Mouse (Mus musculus) heart, adult 18-20 months (tissue): Measurements from ENCODE around the gene Gm10428. TPM values are rescaled to one million over a fixed set of nuclear protein-coding genes. Genes with fewer than 3 reads are reported as not detected.
A peak's percentile ranks its signal among the peaks of the same experiment; 100 is the strongest.

Experiments used
- DNase-seq, 2 experiments: peaks; one replicate each; pipeline ENCODE4 v3.0.0; 2021 to 2022; ENCODE audit warnings: mixed read lengths in 1 of 2
- total RNA-seq, 2 experiments: library from RNA; stranded (reverse); gene quantifications; 2 replicates each; pipeline ENCODE4 v1.2.3; 2021

Gene Gm10428
- total RNA-seq, 2 experiments from 2014 or later, result not detected

GRCm38 (mm10) chr11:62788935-62789616, 36.2 kb downstream of the Gm10428 start, which contains the start of gene Zfp286:
Gene Zfp286, minus strand, starts transcription at chr11:62789462.
- peak; percentile 79 to 82 for DNase-seq

- DNase-seq, result no peak
Observed at GRCm38 (mm10) chr11:62789617-62789936, 36.7 kb downstream of the Gm10428 start.

Other genes starting within 250 kb of the Gm10428 start
- 10 to 100 TPM; 19.5 to 25.5 TPM for gene Cenpv, start 213.8 kb upstream of the Gm10428 start, total RNA-seq
- gene Ubb, start 201.9 kb upstream of the Gm10428 start, total RNA-seq, result 100 to 1,000 TPM; 599 to 655 TPM
- 1 to 10 TPM; 3.0 TPM for gene Trpv2, start 178.6 kb upstream of the Gm10428 start, total RNA-seq
- gene Lrrc75a, start 104.6 kb upstream of the Gm10428 start, total RNA-seq, result 1 to 10 TPM; 3.2 to 4.3 TPM
- 1 to 10 TPM; 5.4 to 7.1 TPM for gene Mmgt2, start 104.4 kb upstream of the Gm10428 start, total RNA-seq
- gene Zfp287, start 21.2 kb upstream of the Gm10428 start, total RNA-seq, result 1 to 10 TPM; 1.8 to 1.9 TPM
- gene Zfp286, start 36.4 kb downstream of the Gm10428 start, total RNA-seq, result under 1 TPM; 0.40 to 0.85 TPM
- gene Trim16, start 67.1 kb downstream of the Gm10428 start, total RNA-seq, result 1 to 10 TPM; 4.4 to 8.4 TPM
- under 1 TPM; 0.31 to 0.45 TPM for gene Fbxw10, start 94.0 kb downstream of the Gm10428 start, total RNA-seq
- gene Tvp23b, start 126.4 kb downstream of the Gm10428 start, total RNA-seq, result 10 to 100 TPM; 23.6 to 25.2 TPM
- not detected for gene Cdrt4, start 198.1 kb downstream of the Gm10428 start, total RNA-seq